Mouse (Mus musculus) stomach, postnatal 0 days (tissue): ENCODE data around the gene Depdc1b. TPM values are rescaled to one million over a fixed set of nuclear protein-coding genes. Genes with fewer than 3 reads are reported as not detected.

Experiments used
- ATAC-seq: fragments of 200-750 bp; cut with Nextera tagmentation; 2 replicates; pipeline ENCODE4 v1.8.0; 2017; ENCODE audit not compliant: low FRiP score, low TSS enrichment
- DNase-seq: peaks from one replicate; pipeline ENCODE4 v3.0.0-alpha.2; 2016; ENCODE audit warnings: low spot score
- H3K27ac ChIP-seq: fragments of 300-500 bp; sonication (generic); replicated peaks from 2 replicates; pipeline ENCODE4 v1.5.1; 2014; ENCODE audit warnings: mild to moderate bottlenecking, control low read depth
- H3K27me3 ChIP-seq: fragments of 300-500 bp; sonication (generic); 2 replicates; pipeline ENCODE4 v1.6.1; 2014; ENCODE audit warnings: low read length; ENCODE audit not compliant: control insufficient read depth, insufficient read depth
- H3K36me3 ChIP-seq: fragments of 300-500 bp; sonication (generic); 2 replicates; pipeline ENCODE4 v1.6.1; 2014; ENCODE audit warnings: low read length, mixed read lengths; ENCODE audit not compliant: control insufficient read depth, insufficient read depth
- H3K4me1 ChIP-seq: fragments of 300-500 bp; sonication (generic); replicated peaks from 2 replicates; pipeline ENCODE4 v1.6.1; 2014; ENCODE audit warnings: antibody characterized with exemption; ENCODE audit not compliant: control insufficient read depth, insufficient read depth
- H3K4me2 ChIP-seq: fragments of 300-500 bp; sonication (generic); replicated peaks from 2 replicates; pipeline ENCODE4 v1.6.1; 2014; ENCODE audit warnings: low read depth, mild to moderate bottlenecking, control low read depth, moderate library complexity
- H3K4me3 ChIP-seq: fragments of 300-500 bp; sonication (generic); 2 replicates; pipeline ENCODE4 v1.5.1; 2014; ENCODE audit warnings: low read depth, low read length, control low read depth
- H3K9ac ChIP-seq: fragments of 300-500 bp; sonication (generic); 2 replicates; pipeline ENCODE4 v1.6.1; 2014; ENCODE audit warnings: mild to moderate bottlenecking, low read length, control low read depth, mixed read lengths
- H3K9me3 ChIP-seq: fragments of 300-500 bp; sonication (generic); 2 replicates; pipeline ENCODE4 v1.6.1; 2016; ENCODE audit warnings: low read length; ENCODE audit not compliant: control insufficient read depth
- CTCF ChIP-seq: IDR thresholded peaks from 2 replicates; pipeline ENCODE4 v1.5.1; 2016; ENCODE audit warnings: antibody characterized with exemption, low read depth, mild to moderate bottlenecking, moderate library complexity
- EP300 ChIP-seq: optimal IDR thresholded peaks from 2 replicates; pipeline ENCODE3; 2016; ENCODE audit warnings: antibody characterized with exemption
- WGBS: fragments of 180-500 bp; shearing (Covaris S2); extraction: QIAGEN DNeasy Blood & Tissue Kit; methylation state at CpG from one replicate; pipeline ENCODE4 v1.1.7; 2014; 5-methylcytosine and 5-hydroxymethylcytosine counted together
- polyA plus RNA-seq: library from polyadenylated mRNA; unstranded; fragments of >200 nt; fragmentation: Nextera tagmentation; extraction: Ambion mirVana; gene quantifications from 2 replicates; pipeline ENCODE4 v1.2.1, GENCODE M21; 2015

The Depdc1b gene
- polyA plus RNA-seq, 1 experiment from 2014 or later = 1.2 TPM

DNA sequence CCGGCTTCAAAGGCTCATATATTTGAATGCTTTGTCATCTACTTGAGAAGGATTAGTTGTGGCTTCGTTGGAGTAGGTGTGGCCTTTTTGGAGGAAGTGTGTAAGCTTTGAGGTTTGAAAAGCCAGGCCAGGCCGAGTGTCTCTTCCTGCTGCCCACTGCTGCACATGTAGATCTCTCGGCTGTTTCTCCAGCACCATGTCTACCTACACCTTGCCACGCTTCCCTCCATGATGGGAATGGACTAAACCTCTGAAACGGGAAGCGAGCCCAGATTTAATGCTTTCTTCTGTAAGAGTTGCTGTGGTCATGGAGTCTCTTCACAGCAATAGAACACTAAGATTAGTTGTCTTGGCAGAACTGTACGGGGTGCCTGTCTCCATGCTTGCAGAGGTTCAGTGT lies 4.1 kb downstream of the Depdc1b start:
- DNase-seq (no peak), ATAC-seq (no peak)
- H3K27ac ChIP-seq = no peak overlapping the region
- 86% methylated on average over 8 of the region's 8 CpGs for WGBS
- no peak overlapping the region for H3K4me2 ChIP-seq
- H3K27me3 ChIP-seq = no peaks in the 10 kb centered on the region
- H3K4me3 ChIP-seq = no peak overlapping the region
- H3K4me1 ChIP-seq = 0 out of 2 replicates have a peak, but pooled peaks cover 3% of the 10 kb centered on the region
- no peaks in the 10 kb centered on the region for H3K36me3 ChIP-seq
- TF ChIP-seq EP300 = no peak
- no peak for TF ChIP-seq CTCF
- H3K9ac ChIP-seq = no peak overlapping the region
- no peaks in the 10 kb centered on the region for H3K9me3 ChIP-seq

GRCm38 (mm10) chr13:108322466-108322865 lies 6.3 kb downstream of the Depdc1b start:
- Histone ChIP-seq H3K4me2 (no peak overlapping the region), H3K4me1 (no peaks in the 10 kb centered on the region), H3K4me3 (no peak overlapping the region), H3K9me3 (no peaks in the 10 kb centered on the region), H3K9ac (no peak overlapping the region), H3K27me3 (no peaks in the 10 kb centered on the region), H3K27ac (no peak overlapping the region), H3K36me3 (no peaks in the 10 kb centered on the region)
- 87% methylated on average over 2 of the region's 2 CpGs for WGBS
- DNase-seq (no peak), ATAC-seq (no peak)
- TF ChIP-seq EP300 = no peak
- TF ChIP-seq CTCF = no peak

DNA sequence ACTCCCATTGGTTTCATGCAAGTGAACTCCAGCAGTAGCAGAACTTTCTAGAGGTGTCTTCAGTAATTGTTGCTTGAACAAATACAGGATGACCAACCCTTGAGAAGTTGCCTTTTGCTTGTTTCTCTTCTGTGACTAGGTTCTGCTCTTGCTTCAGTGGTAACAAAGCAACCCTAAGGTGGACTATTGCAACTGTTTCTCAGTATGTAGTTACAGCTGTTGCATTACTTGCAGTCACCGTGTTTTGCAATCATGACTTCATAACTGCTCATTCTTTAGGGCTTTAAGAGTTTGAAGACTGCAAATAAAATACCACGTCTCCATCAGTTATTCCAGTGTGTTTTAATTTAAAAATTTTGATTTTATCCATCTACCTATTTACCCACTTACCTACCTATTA lies 7.2 kb downstream of the Depdc1b start:
- 86% methylated on average over 2 of the region's 2 CpGs for WGBS
- Histone ChIP-seq H3K4me1 (no peaks in the 10 kb centered on the region), H3K9me3 (no peaks in the 10 kb centered on the region)

GRCm38 (mm10) chr13:108323866-108324829 lies 8.0 kb downstream of the Depdc1b start:
- H3K4me3 ChIP-seq = no peak overlapping the region
- 95% methylated on average over 22 of the region's 22 CpGs for WGBS
- ATAC-seq (no peak), DNase-seq (no peak)
- no peak overlapping the region for H3K27ac ChIP-seq
- H3K4me1 ChIP-seq = no peaks in the 10 kb centered on the region
- H3K36me3 ChIP-seq = no peaks in the 10 kb centered on the region
- no peaks in the 10 kb centered on the region for H3K27me3 ChIP-seq
- H3K9ac ChIP-seq = no peak overlapping the region
- no peak overlapping the region for H3K4me2 ChIP-seq
- TF ChIP-seq CTCF = no peak
- TF ChIP-seq EP300 = no peak
- no peaks in the 10 kb centered on the region for H3K9me3 ChIP-seq

More for the DNA sequence above, 7.2 kb downstream of the Depdc1b start:
- Histone ChIP-seq H3K36me3 (no peaks in the 10 kb centered on the region), H3K9ac (no peak overlapping the region), H3K4me2 (no peak overlapping the region), H3K27me3 (no peaks in the 10 kb centered on the region), H3K4me3 (no peak overlapping the region), H3K27ac (no peak overlapping the region)
- TF ChIP-seq EP300 (no peak), CTCF (no peak)
- ATAC-seq (no peak), DNase-seq (no peak)

DNA sequence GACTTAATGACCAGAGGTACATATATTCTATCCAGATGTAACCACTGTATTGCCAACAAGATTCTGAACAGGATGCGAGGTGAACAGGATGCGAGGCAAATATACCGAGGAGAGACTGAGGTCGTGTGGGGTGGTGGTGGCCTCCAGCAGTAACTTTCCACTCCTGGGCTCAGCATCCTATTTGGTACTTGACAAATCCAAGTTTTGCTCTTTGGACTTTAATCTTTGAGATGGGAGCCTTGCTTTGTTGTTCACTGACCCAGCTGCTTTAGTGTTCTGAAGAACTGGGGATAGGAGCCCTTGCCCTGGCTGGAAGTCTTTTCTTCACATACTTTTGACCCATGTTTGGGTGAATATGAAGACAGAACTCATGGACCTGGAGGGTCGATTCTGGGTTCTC lies 9.7 kb downstream of the Depdc1b start:
- Histone ChIP-seq H3K9ac (no peak overlapping the region), H3K4me1 (no peaks in the 10 kb centered on the region), H3K4me2 (no peak overlapping the region), H3K27me3 (no peaks in the 10 kb centered on the region), H3K36me3 (no peaks in the 10 kb centered on the region), H3K27ac (no peak overlapping the region), H3K9me3 (no peaks in the 10 kb centered on the region), H3K4me3 (no peak overlapping the region)
- DNase-seq (no peak), ATAC-seq (no peak)
- TF ChIP-seq EP300 (no peak), CTCF (no peak)
- 86% methylated on average over 5 of the region's 5 CpGs for WGBS

DNA sequence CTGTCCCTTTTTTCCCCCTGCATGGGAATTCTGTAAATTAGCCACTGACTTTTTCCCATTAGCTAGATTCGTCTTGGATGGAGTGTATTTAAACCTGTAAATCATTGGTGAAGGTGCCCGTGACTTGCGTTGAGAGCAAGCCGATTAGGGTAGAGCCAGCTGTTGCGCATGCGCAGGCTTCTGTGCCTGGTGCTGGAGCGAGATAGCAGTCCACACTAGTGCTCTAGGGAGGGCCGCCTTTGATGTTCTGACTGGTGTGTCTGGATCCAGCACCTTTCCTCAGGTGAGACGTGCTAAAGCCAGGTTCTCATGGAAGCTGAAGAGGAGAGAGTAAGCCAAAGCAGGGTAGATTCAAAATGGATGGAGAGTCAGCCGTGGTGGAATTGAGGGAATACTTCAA lies 10.2 kb downstream of the Depdc1b start:
- DNase-seq (no peak), ATAC-seq (no peak)
- Histone ChIP-seq H3K4me3 (no peak overlapping the region), H3K4me1 (no peaks in the 10 kb centered on the region), H3K27me3 (no peaks in the 10 kb centered on the region), H3K4me2 (no peak overlapping the region), H3K9ac (no peak overlapping the region), H3K27ac (no peak overlapping the region), H3K36me3 (no peaks in the 10 kb centered on the region), H3K9me3 (no peaks in the 10 kb centered on the region)
- TF ChIP-seq CTCF = no peak
- TF ChIP-seq EP300 = no peak
- 91% methylated on average over 10 of the region's 10 CpGs for WGBS
